Mouse (Mus musculus): ENCODE results near the gene Sf1. TPM values are rescaled to one million over a fixed set of nuclear protein-coding genes. Genes with fewer than 3 reads are reported as not detected.

The Sf1 gene
- polyA plus RNA-seq, 1 experiment from 2014 or later = 201 TPM

GRCm38 (mm10) chr19:6398447-6399284 is 35.2 kb downstream of the Sf1 start:
- H3K4me1 ChIP-seq = peaks cover 58% of the 10 kb centered on the region

GRCm38 (mm10) chr19:6399285-6400095 is 36.0 kb downstream of the Sf1 start, which contains the start of gene Rasgrp2:
Rasgrp2 (plus strand) TSS chr19:6399340.
- no peak for DNase-seq (ENCODE audit: extremely low spot score, low spot score)
- peak within 1 kb of the TSS; percentile 88 for H3K27ac ChIP-seq
- peaks cover 73% of the 10 kb centered on the region for H3K27me3 ChIP-seq (ENCODE audit: poor library complexity, severe bottlenecking)

More at GRCm38 (mm10) chr19:6398447-6399284, 35.2 kb downstream of the Sf1 start:
- WGBS = under 1% methylated on average over 39 of the region's 39 CpGs
- peak overlapping the region; percentile 82 for H3K4me3 ChIP-seq
- no peaks in the 10 kb centered on the region for H3K36me3 ChIP-seq (replicated peaks)
- peak overlapping the region; percentile 88 for H3K27ac ChIP-seq
- H3K27me3 ChIP-seq (ENCODE audit: poor library complexity, severe bottlenecking) = peaks cover 65% of the 10 kb centered on the region
- peak; percentile 70 for DNase-seq (ENCODE audit: extremely low spot score, low spot score)
- H3K9me3 ChIP-seq = no peaks in the 10 kb centered on the region

GRCm38 (mm10) chr19:6400096-6401086 is 36.9 kb downstream of the Sf1 start:
- Histone ChIP-seq H3K4me1 (peaks cover 68% of the 10 kb centered on the region), H3K9me3 (no peaks in the 10 kb centered on the region), H3K4me3 (peak overlapping the region; percentile 82), H3K27ac (peak overlapping the region; percentile 88), H3K36me3 (replicated peaks) (no peaks in the 10 kb centered on the region), H3K27me3 (ENCODE audit: poor library complexity, severe bottlenecking) (peaks cover 76% of the 10 kb centered on the region)
- WGBS = 2% methylated on average over 29 of the region's 29 CpGs
- no peak for DNase-seq (ENCODE audit: extremely low spot score, low spot score)

More at GRCm38 (mm10) chr19:6399285-6400095, 36.0 kb downstream of the Sf1 start, which contains the start of gene Rasgrp2:
- H3K4me3 ChIP-seq = peak within 1 kb of the TSS; percentile 82
- WGBS = under 1% methylated on average over 77 of the region's 87 CpGs
- H3K4me1 ChIP-seq = peaks cover 63% of the 10 kb centered on the region
- no peaks in the 10 kb centered on the region for H3K36me3 ChIP-seq (replicated peaks)
- no peaks in the 10 kb centered on the region for H3K9me3 ChIP-seq

GRCm38 (mm10) chr19:6401131-6401815 is 37.8 kb downstream of the Sf1 start:
- peak; percentile 75 for DNase-seq (ENCODE audit: extremely low spot score, low spot score)
- WGBS = under 1% methylated on average over 32 of the region's 32 CpGs
- Histone ChIP-seq H3K9me3 (no peaks in the 10 kb centered on the region), H3K36me3 (replicated peaks) (no peaks in the 10 kb centered on the region), H3K4me1 (peaks cover 68% of the 10 kb centered on the region), H3K27ac (peak overlapping the region; percentile 9; the same call in 1 of the 2 replicates), H3K4me3 (peak overlapping the region; percentile 49), H3K27me3 (ENCODE audit: poor library complexity, severe bottlenecking) (peaks cover 76% of the 10 kb centered on the region)

GRCm38 (mm10) chr19:6401951-6402350 is 38.5 kb downstream of the Sf1 start:
- peaks cover 76% of the 10 kb centered on the region for H3K27me3 ChIP-seq (ENCODE audit: poor library complexity, severe bottlenecking)
- DNase-seq (ENCODE audit: extremely low spot score, low spot score) = no peak
- no peaks in the 10 kb centered on the region for H3K36me3 ChIP-seq (replicated peaks)
- H3K4me1 ChIP-seq = peaks cover 68% of the 10 kb centered on the region
- peak overlapping the region; percentile 49 for H3K4me3 ChIP-seq
- no peak overlapping the region; the same call in 1 of the 2 replicates for H3K27ac ChIP-seq
- no peaks in the 10 kb centered on the region for H3K9me3 ChIP-seq
- 11% methylated on average over 9 of the region's 9 CpGs for WGBS

GRCm38 (mm10) chr19:6403869-6404268 is 40.4 kb downstream of the Sf1 start:
- no peaks in the 10 kb centered on the region for H3K36me3 ChIP-seq (replicated peaks)
- peaks cover 67% of the 10 kb centered on the region for H3K4me1 ChIP-seq
- no peak for DNase-seq (ENCODE audit: extremely low spot score, low spot score)
- no peaks in the 10 kb centered on the region for H3K9me3 ChIP-seq
- peak overlapping the region; percentile 40; the same call in 1 of the 2 replicates for H3K27ac ChIP-seq
- no peak overlapping the region for H3K4me3 ChIP-seq
- WGBS = 88% methylated on average over 10 of the region's 10 CpGs
- H3K27me3 ChIP-seq (ENCODE audit: poor library complexity, severe bottlenecking) = peaks cover 59% of the 10 kb centered on the region

GRCm38 (mm10) chr19:6405433-6405832 is 41.9 kb downstream of the Sf1 start:
- Histone ChIP-seq H3K9me3 (no peaks in the 10 kb centered on the region), H3K36me3 (replicated peaks) (no peaks in the 10 kb centered on the region), H3K4me3 (no peak overlapping the region), H3K27ac (no peak overlapping the region), H3K27me3 (ENCODE audit: poor library complexity, severe bottlenecking) (peaks cover 43% of the 10 kb centered on the region), H3K4me1 (peaks cover 52% of the 10 kb centered on the region)
- 74% methylated on average over 10 of the region's 10 CpGs for WGBS
- DNase-seq (ENCODE audit: extremely low spot score, low spot score) = no peak

- H3K27ac ChIP-seq = no peak overlapping the region
- no peaks in the 10 kb centered on the region for H3K9me3 ChIP-seq
- H3K27me3 ChIP-seq (ENCODE audit: poor library complexity, severe bottlenecking) = peaks cover 27% of the 10 kb centered on the region
- DNase-seq (ENCODE audit: extremely low spot score, low spot score) = no peak
- WGBS = 85% methylated on average over 8 of the region's 8 CpGs
- no peaks in the 10 kb centered on the region for H3K36me3 ChIP-seq (replicated peaks)
- no peak overlapping the region for H3K4me3 ChIP-seq
- peaks cover 36% of the 10 kb centered on the region for H3K4me1 ChIP-seq
Observed at GRCm38 (mm10) chr19:6407109-6407508, 43.6 kb downstream of the Sf1 start.

GRCm38 (mm10) chr19:6407816-6408510 is 44.5 kb downstream of the Sf1 start:
- Histone ChIP-seq H3K27me3 (ENCODE audit: poor library complexity, severe bottlenecking) (peaks cover 19% of the 10 kb centered on the region), H3K27ac (no peak overlapping the region), H3K9me3 (no peaks in the 10 kb centered on the region), H3K4me1 (peaks cover 33% of the 10 kb centered on the region), H3K4me3 (no peak overlapping the region), H3K36me3 (replicated peaks) (no peaks in the 10 kb centered on the region)
- 44% methylated on average over 16 of the region's 16 CpGs for WGBS
- DNase-seq (ENCODE audit: extremely low spot score, low spot score) = no peak

GRCm38 (mm10) chr19:6408749-6409148 is 45.3 kb downstream of the Sf1 start:
- Histone ChIP-seq H3K27ac (peak overlapping the region; percentile 27; the same call in 1 of the 2 replicates), H3K9me3 (no peaks in the 10 kb centered on the region), H3K36me3 (replicated peaks) (no peaks in the 10 kb centered on the region), H3K4me1 (peaks cover 32% of the 10 kb centered on the region), H3K4me3 (no peak overlapping the region), H3K27me3 (ENCODE audit: poor library complexity, severe bottlenecking) (peaks cover 17% of the 10 kb centered on the region)
- WGBS = 78% methylated on average over 8 of the region's 8 CpGs
- no peak for DNase-seq (ENCODE audit: extremely low spot score, low spot score)

- no peaks in the 10 kb centered on the region for H3K9me3 ChIP-seq
- no peaks in the 10 kb centered on the region for H3K36me3 ChIP-seq (replicated peaks)
- DNase-seq (ENCODE audit: extremely low spot score, low spot score) = no peak
- 85% methylated on average over 5 of the region's 5 CpGs for WGBS
- H3K4me1 ChIP-seq = peaks cover 30% of the 10 kb centered on the region
- no peak overlapping the region for H3K27ac ChIP-seq
- no peak overlapping the region for H3K4me3 ChIP-seq
- peaks cover 15% of the 10 kb centered on the region; the same call in 1 of the 2 replicates for H3K27me3 ChIP-seq (ENCODE audit: poor library complexity, severe bottlenecking)
Observed at GRCm38 (mm10) chr19:6409176-6409575, 45.7 kb downstream of the Sf1 start.

Data from forebrain, embryonic 10.5 days (tissue).